Mouse (Mus musculus) heart, adult 18-20 months (tissue): Measurements from ENCODE around the gene Egf. TPM values are rescaled to one million over a fixed set of nuclear protein-coding genes. Genes with fewer than 3 reads are reported as not detected.
A peak's percentile ranks its signal among the peaks of the same experiment; 100 is the strongest.
"Not testable (repeated sequence)": the region's sequence is repeated elsewhere in the genome, so short reads cannot be mapped to it uniquely, and the experiment has no call there.

Source experiments
- DNase-seq, 2 experiments: peaks; one replicate each; pipeline ENCODE4 v3.0.0; 2021 to 2022; ENCODE audit warnings: mixed read lengths in 1 of 2
- long read RNA-seq, 2 experiments: library from polyadenylated mRNA; stranded (forward); transcript quantifications; one replicate each; pipeline ENCODE4 v2.0.0; 2021
- total RNA-seq, 2 experiments: library from RNA; stranded (reverse); gene quantifications; 2 replicates each; pipeline ENCODE4 v1.2.3; 2021

Gene Egf
- 1 to 10 TPM; 2.1 to 2.9 TPM for total RNA-seq
- long read RNA-seq, experiment 1, partial matches to known transcripts, result 0 of 1 reads
- long read RNA-seq, experiment 1, other reads (novel, unspliced or antisense), result 1 of 1 reads
- long read RNA-seq, experiment 2, result 0 reads

- peak; percentile 49 to 64 for DNase-seq
Observed at GRCm38 (mm10) chr3:129754650-129755604, at the start of gene Egf. Gene Egf (minus strand): TSS chr3:129755316.

GRCm38 (mm10) chr3:129803765-129804164, 48.6 kb upstream of the Egf start, which contains the start of gene Lrit3:
Gene Lrit3 (minus strand): TSS chr3:129804030.
- no peak for DNase-seq

GRCm38 (mm10) chr3:129799011-129799410, 43.9 kb upstream of the Egf start:
- DNase-seq, result no peak

GRCm38 (mm10) chr3:129798551-129798950, 43.4 kb upstream of the Egf start:
- no peak for DNase-seq

GRCm38 (mm10) chr3:129797341-129797740, 42.2 kb upstream of the Egf start:
- no peak for DNase-seq

- no peak for DNase-seq
Observed at GRCm38 (mm10) chr3:129793801-129794200, 38.7 kb upstream of the Egf start.

GRCm38 (mm10) chr3:129782746-129783145, 27.6 kb upstream of the Egf start:
- DNase-seq, result no peak

GRCm38 (mm10) chr3:129781435-129781834, 26.3 kb upstream of the Egf start:
- DNase-seq, result no peak

GRCm38 (mm10) chr3:129771210-129771609, 16.1 kb upstream of the Egf start:
- no peak for DNase-seq

GRCm38 (mm10) chr3:129766971-129767794, 12.1 kb upstream of the Egf start:
- peak; percentile 5 to 20 for DNase-seq

GRCm38 (mm10) chr3:129766106-129766505, 11.0 kb upstream of the Egf start:
- DNase-seq, result peak; percentile 35 to 43

GRCm38 (mm10) chr3:129757599-129757998, 2.5 kb upstream of the Egf start:
- DNase-seq, result not testable (repeated sequence)

GRCm38 (mm10) chr3:129744803-129745202, 10.3 kb downstream of the Egf start:
- DNase-seq, result peak in 1 of 2 experiments; percentile 17

- DNase-seq, result no peak
Observed at GRCm38 (mm10) chr3:129742781-129743180, 12.3 kb downstream of the Egf start.

GRCm38 (mm10) chr3:129738291-129739183, 16.6 kb downstream of the Egf start:
- DNase-seq, result no peak

- DNase-seq, result no peak
Observed at GRCm38 (mm10) chr3:129731636-129732035, 23.5 kb downstream of the Egf start.

- DNase-seq, result peak in 1 of 2 experiments; percentile 24
Observed at GRCm38 (mm10) chr3:129730426-129730825, 24.7 kb downstream of the Egf start.

GRCm38 (mm10) chr3:129729916-129730315, 25.2 kb downstream of the Egf start:
- DNase-seq, result no peak

- peak in 1 of 2 experiments; percentile 5 for DNase-seq
Observed at GRCm38 (mm10) chr3:129725592-129725991, 29.5 kb downstream of the Egf start.

- DNase-seq, result peak; percentile 96 to 97
Observed at GRCm38 (mm10) chr3:129724961-129725501, 30.1 kb downstream of the Egf start.

GRCm38 (mm10) chr3:129724505-129724904, 30.6 kb downstream of the Egf start:
- peak in 1 of 2 experiments; percentile 27 for DNase-seq
